Mouse (Mus musculus) testis, adult 2 months (tissue): ENCODE measurements around the gene Col5a1. TPM values are rescaled to one million over a fixed set of nuclear protein-coding genes. Genes with fewer than 3 reads are reported as not detected.

Experiments used
- H3K27ac ChIP-seq: fragments of 200-500 bp; 2 replicates; pipeline ENCODE4 v1.5.1; 2012; ENCODE audit warnings: low read depth, low read length; ENCODE audit not compliant: control insufficient read depth, insufficient read depth
- H3K27me3 ChIP-seq: fragments of 200-500 bp; 2 replicates; pipeline ENCODE4 v1.6.1; 2012; ENCODE audit warnings: mild to moderate bottlenecking, low read length, moderate library complexity; ENCODE audit not compliant: control insufficient read depth, insufficient read depth
- H3K36me3 ChIP-seq: fragments of 200-500 bp; 2 replicates; pipeline ENCODE4 v1.6.1; 2012; ENCODE audit warnings: mild to moderate bottlenecking, low read length; ENCODE audit not compliant: control insufficient read depth, insufficient read depth
- H3K4me1 ChIP-seq: fragments of 200-500 bp; 2 replicates; pipeline ENCODE4 v1.6.1; 2012; ENCODE audit warnings: low read length; ENCODE audit not compliant: control insufficient read depth, insufficient read depth
- H3K4me3 ChIP-seq: fragments of 200-500 bp; 2 replicates; pipeline ENCODE4 v1.5.1; 2012; ENCODE audit warnings: low read depth, mild to moderate bottlenecking, low read length, moderate library complexity, mixed read lengths; ENCODE audit not compliant: control insufficient read depth
- CTCF ChIP-seq: fragments of 200-500 bp; IDR thresholded peaks from 2 replicates; pipeline ENCODE4 v1.5.1; 2012; ENCODE audit warnings: low read depth, mild to moderate bottlenecking, inconsistent platforms, low read length, moderate library complexity; ENCODE audit not compliant: control insufficient read depth, insufficient read depth, insufficient replicate concordance
- POLR2A ChIP-seq: fragments of 200-500 bp; IDR thresholded peaks from 2 replicates; pipeline ENCODE4 v1.6.1; 2012; ENCODE audit warnings: low read depth, mild to moderate bottlenecking, inconsistent platforms, low read length, moderate library complexity; ENCODE audit not compliant: control insufficient read depth
- polyA plus RNA-seq: library from polyadenylated mRNA; depleted of rRNA; stranded (reverse); fragments of >200 nt; gene quantifications from 2 replicates; pipeline ENCODE4 v1.2.3, GENCODE M21; 2012; rRNA removed

Col5a1 gene
- polyA plus RNA-seq, 1 experiment = 14.2 TPM

DNA sequence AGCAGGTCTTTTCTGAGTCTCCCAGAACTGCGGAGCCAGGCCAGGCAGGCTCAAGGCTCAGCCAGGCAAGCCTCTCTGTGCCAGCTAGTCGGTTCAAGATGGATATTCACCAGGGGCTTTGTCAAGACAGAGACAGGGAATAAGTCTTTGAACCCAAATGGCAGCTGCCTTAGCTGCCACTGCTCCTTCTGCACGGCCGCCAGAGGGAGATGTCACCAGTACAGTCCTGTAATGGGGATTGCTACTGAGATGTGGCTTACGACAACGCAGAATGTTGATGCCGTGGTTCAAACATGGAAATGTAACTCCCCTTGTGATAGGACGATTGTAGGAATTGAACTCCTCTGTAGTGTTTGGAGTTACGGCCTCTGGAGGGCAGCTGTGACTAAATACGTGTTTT lies 199.9 kb downstream of the Col5a1 start:
- TF ChIP-seq POLR2A (no peak), CTCF (no peak)
- Histone ChIP-seq H3K4me3 (no peak overlapping the region), H3K4me1 (no peaks in the 10 kb centered on the region), H3K27ac (no peak overlapping the region), H3K36me3 (no peaks in the 10 kb centered on the region), H3K27me3 (no peaks in the 10 kb centered on the region)

DNA sequence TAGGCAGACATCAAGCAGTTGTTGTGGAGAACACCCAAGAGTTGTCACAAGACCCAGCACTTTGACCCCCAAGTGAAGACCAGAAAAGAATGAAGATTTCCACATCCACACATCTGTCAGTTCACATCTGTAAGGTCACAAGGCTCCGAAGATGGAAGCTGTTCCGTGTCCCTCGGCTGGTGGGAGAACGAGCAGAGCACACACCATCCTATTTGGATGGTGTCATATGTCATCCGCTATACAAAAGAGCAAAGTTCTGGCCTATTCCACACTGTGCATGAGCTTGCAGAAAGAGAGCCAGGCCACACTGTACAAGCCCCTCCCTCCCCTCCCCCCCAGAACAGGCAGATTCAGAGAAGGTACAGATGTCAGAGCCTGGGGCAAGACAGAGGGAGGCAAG lies 202.9 kb downstream of the Col5a1 start:
- no peaks in the 10 kb centered on the region for H3K27me3 ChIP-seq

More for the DNA sequence above, 202.9 kb downstream of the Col5a1 start:
- no peaks in the 10 kb centered on the region for H3K4me1 ChIP-seq
- TF ChIP-seq CTCF (no peak), POLR2A (no peak)
- H3K27ac ChIP-seq = no peak overlapping the region
- H3K4me3 ChIP-seq = no peak overlapping the region
- no peaks in the 10 kb centered on the region for H3K36me3 ChIP-seq

Other genes with a start within 250 kb of the Col5a1 start
- 54.3 and 55.2 TPM in 2 replicates for gene Rxra, start 210.0 kb upstream of the Col5a1 start, polyA plus RNA-seq
- not detected in 2 replicates for gene Fcnb, start 198.5 kb downstream of the Col5a1 start, polyA plus RNA-seq